Mouse (Mus musculus) frontal cortex, postnatal 25 days (tissue): ENCODE data around the gene Ss18l1.
A peak's percentile ranks its signal among the peaks of the same experiment; 100 is the strongest.

Experiments used
- DNase-seq, 2 experiments: peaks; one replicate each; pipeline ENCODE4 v3.0.0; 2022; ENCODE audit warnings: low spot score in 2 of 2

Gene Ss18l1

DNA sequence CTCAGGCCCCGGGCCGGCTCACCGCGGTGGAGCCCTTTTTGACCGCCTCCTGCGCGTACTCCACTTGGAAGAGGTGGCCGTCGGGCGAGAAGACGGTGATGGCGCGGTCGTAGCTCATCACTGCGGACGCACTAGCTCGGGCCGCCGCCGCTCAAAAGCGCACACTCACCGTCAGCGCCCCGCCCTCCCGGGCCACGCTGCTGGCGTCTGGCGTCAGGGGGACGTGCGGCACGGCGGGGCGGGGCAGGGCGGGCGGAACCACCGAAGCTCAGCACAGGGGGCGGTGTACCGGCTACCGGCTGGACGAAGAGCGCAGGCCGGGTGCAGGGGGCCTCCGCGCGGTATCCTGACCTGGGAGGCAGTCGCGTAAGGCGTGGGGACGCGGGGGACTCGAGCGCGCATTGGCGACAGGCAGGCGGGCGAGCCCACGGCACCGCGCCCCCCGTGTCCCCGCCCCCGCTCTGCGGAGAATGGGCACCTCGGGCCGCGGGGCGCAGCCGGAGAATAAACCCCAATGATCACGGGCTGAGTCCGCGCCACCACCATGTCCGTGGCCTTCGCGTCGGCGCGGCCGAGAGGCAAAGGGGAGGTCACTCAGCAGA is at the start of gene Ss18l1, which contains the start of gene Psma7:
Ss18l1 (plus strand) TSS at position 254 of the 602 bp plus-strand sequence.
Psma7 (minus strand) TSS at position 178 of the 602 bp plus-strand sequence.
- DNase-seq, result peak; percentile 70 to 80

DNA sequence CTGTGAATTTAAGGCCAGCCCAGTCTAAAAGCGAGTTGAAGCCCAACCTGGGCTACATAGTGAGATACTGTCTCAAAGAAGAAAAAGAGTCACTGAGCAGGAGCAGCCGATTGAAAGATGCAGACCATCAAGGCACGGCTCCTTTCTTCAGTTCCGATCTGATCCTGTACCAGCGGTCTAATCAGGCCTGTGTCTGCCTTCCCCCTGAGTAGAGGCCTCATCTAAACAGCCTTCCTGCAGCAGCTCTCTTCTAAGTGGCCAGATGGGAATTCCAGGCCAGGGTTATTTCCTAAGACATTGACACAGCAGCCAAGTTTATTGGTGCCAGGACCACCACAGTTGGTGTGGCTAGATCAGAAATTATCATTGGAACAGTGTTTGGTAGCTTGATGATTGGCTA is 49.2 kb upstream of the Ss18l1 start:
- DNase-seq, result no peak

DNA sequence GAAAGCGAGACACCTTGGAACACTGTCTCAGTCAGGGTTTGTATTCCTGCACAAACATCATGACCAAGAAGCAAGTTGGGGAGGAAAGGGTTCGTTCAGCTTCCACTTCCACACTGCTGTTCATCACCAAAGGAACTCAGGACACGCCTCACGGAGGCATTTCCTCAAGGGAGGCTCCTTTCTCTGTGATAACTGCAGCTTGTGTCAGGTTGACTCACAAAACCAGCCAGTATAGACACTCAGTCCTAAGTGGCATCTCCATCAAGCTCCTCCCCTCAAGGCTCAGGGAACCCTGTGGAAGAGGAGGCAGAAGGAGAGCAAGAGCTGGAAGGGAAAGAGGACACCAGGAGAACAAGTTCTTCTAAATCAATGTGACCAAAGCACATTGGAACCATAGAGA is 43.9 kb upstream of the Ss18l1 start:
- DNase-seq, result no peak

DNA sequence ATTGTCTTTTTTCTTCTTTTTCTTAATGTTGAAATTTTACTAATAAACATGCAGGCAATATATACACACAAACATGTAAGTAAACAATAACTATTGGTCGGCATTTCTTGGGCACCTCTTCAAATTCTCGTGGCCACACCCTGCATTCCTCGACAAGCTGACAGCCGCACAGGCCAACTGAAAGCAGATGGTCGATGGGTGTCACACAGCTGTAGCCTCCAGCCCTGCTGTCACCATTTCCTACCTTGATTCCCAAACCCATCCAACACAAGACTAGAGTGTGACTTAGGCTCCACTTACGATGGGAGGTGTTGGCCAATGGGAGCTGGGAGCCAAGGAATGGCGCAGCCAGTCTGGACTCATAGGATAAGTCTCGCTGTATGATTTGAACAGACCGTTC is 40.7 kb upstream of the Ss18l1 start:
- no peak for DNase-seq

DNA sequence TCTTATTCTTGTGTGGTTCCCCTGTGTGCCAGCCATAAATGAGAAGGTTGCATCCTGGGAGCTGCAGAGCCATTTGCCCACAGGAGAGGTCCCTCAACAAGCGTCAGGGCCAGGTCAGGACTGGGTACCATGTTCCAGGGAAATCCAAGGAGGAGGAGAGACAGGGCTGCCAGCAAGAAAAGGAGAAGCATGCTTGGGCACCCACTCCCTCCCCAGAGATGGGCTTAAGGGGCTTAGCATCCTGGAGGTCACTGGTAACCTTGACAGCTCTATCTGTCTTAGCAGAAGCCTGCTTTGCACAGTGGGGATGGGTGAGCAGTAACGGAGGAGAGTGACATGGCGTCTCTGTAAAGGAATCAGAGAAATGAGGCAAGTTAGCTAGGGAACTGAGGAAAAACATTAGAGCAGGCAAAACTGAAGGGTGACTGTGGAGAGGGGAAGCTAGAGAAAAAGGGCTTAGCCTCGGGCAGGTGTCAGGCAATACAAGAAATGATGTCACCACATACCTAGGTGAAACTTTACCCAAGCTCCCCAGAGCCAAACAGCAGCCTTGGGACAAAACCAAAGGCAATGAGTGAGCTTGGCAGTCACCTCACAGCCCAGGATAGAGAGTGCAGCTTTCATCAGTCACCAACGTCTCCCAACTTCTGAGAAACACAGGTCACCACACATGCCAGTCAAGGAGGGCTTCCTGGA is 36.5 kb upstream of the Ss18l1 start:
- no peak for DNase-seq

DNA sequence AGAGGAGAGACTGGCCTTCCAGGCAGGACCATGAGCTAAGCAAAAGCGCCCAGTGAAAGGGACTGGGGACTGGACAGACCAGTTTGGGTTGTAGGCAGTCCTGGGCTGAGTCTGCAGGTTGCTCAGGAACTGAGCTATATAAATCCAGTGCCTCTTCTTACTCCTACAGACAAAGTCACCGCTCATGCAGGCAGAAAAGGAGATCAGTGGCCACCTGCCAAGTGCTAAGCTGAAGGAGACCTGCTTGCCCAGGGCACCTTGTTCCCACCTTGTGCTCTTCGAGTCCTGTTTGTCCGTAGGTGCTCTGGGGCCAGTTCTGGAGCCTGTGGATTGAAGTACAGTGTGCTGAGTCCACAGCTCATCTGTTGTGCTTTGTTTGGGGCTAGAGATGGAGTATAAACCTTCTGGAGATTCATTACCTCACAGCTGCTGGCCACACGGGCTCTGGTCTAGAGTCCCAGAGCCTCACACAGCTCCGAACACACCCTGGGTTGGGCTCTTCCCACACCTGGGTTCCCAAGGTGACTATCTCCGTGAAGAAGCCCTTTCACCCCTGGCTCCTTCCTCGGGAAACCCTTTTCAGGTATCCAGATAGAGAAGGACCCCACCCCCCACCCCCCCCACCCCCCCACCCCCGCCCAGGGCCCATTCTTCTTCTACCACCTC is 35.8 kb upstream of the Ss18l1 start:
- DNase-seq, result no peak

DNA sequence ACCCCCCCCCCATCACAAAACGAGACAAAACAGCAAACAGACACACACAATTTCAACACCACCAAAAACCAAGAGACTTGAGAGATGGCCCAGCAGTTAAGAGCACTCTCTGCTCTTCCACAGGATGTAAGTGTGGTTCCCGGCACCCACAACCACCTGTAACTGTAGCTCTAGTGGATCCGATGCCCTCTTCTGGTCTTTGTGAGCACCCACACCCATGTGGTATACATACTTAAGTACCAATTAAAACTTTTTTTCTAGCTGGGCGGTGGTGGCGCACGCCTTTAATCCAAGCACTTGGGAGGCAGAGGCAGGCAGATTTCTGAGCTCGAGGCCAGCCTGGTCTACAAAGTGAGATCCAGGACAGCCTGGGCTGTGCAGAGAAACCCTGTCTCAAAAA is 31.6 kb upstream of the Ss18l1 start:
- DNase-seq, result no peak

DNA sequence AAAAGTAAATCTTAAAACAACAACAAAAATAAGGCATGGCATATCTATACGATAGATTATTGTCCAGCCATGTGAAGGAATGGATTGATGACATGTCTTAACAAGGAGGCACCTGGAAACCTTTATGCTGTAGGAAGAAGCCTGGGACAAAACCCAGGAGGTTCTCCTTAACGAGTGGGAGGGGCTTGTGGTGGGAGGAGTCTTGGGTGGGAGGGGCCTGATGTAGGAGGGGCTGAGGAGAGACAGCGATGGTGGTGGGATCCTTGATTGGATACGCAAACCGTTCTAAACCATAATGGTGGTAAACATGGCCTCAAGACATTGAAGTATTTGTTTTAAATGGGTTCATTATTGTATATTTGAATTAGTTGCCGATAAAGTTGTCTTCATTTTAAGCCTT is 30.9 kb upstream of the Ss18l1 start:
- DNase-seq, result no peak

DNA sequence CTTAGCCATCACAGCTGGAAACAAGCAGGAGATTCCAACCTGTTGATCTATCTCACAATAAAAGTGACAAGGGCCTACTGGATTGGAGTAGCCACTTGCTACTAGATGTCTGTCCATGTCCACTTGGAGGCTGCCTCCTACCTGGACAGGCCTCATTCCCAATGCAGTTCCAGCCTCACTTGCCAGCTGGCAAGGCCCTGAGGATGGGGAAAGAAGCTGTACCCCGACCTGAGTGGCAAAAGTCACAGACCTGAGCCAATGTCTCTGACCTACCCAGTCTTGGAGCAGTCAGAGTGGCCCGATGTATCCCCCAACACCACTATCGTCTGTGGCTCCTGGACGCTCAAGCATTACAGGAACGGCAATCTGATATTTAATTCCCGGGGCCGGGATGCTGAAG is 28.6 kb upstream of the Ss18l1 start:
- no peak for DNase-seq

DNA sequence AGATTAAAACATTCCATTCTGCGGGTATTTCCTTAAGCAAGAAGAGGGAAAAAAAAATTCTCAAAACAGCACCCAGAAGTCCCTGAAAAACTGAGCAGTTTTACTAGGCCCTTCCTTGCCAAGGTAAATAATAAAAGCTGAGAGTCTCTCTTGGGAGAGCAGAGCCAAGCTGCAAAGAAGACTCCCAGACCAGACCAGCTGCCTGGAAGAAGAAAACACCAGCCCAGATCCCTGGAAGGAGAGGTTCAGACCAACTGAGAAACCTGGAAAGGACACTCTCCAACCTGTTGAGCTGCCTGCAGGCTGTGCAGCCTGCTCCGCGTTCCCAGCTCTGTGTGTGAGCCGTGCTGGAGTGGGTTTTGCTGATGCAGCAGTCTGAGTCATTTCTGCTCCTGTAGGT is 24.7 kb upstream of the Ss18l1 start:
- DNase-seq, result no peak

DNA sequence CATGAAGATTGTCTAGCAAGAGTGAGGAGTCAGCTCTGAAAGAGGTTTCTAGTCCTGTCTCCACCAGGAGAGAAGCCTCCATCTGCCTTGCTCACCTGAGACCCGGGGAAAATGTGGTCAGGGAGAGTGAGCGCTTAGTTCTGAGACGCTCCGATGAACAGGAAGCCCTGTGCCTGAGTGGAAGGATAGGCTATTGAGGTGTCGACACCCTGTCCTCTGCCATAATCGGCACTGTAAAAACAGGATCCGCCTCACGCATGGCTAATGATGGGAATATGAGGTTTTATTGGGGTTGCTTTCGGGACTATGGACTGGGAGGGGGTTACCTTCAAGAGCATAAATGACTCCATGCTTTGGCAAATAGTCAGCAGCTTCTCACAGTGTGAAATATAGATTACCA is 23.7 kb upstream of the Ss18l1 start:
- no peak for DNase-seq

DNA sequence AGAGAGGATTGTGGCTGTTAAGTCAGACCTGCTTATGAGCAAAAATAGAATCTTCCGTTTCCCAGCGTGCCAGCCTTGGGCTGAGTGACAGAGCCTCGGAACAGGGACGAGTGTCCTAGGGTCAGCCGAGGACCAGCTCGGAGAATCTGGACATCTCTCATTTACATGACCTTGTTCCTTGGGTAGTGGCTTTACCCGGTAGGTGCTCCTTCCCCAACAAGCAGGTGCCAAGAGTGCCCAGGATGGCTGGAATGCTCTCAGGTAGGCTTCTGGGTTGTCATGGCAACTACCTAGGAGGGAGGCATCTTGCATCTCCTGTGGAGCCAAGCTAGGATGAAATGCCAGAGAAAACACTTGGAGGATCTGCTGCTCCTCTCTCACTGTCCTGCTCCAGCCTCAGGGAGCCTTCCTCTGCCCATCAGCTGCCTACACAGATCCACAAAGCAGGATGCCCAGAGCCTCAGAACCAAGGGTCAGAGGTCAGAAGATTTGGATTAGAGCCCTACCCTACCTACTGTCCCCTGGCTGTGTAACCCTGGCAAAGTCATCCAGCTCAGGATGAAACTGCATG is 22.1 kb upstream of the Ss18l1 start:
- DNase-seq, result no peak

DNA sequence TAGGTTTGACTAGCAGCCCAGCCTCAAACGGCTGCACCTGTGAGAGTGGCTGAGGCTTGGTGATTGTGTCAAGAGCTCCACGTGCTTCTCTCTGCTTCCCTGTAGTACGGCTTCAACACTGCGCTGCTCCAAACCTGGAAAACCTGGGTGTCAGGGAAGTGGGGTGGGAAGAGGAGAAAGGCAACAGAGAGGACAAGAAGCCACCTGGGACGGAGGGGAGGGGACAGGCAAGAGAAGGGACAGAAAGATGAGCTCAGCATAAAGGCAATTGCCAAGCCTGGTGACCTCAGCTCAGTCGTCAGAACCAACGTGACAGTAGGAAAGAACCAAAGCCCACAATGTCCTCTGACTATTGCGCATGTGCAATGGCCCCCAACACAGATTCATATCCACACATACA is 21.4 kb upstream of the Ss18l1 start:
- DNase-seq, result no peak

DNA sequence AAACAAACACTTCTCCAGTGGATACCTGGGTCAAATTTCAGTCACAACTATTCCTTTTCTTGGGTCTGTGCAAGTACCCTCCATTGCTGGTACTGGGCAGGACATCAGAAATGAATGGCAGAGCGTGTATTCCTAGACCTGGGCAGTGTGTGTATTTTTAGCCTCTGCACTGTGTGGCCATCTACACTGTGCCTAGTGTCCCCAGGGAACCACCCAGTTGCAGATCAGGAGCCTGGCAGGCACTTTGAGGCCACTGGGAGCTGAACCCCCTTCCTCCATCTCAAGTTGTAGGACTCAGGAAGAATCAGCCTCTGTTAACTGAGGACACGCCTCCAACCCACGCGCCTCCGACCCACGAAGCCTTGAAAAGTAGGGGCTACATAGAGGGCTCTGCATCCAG is 19.6 kb upstream of the Ss18l1 start:
- DNase-seq, result no peak

DNA sequence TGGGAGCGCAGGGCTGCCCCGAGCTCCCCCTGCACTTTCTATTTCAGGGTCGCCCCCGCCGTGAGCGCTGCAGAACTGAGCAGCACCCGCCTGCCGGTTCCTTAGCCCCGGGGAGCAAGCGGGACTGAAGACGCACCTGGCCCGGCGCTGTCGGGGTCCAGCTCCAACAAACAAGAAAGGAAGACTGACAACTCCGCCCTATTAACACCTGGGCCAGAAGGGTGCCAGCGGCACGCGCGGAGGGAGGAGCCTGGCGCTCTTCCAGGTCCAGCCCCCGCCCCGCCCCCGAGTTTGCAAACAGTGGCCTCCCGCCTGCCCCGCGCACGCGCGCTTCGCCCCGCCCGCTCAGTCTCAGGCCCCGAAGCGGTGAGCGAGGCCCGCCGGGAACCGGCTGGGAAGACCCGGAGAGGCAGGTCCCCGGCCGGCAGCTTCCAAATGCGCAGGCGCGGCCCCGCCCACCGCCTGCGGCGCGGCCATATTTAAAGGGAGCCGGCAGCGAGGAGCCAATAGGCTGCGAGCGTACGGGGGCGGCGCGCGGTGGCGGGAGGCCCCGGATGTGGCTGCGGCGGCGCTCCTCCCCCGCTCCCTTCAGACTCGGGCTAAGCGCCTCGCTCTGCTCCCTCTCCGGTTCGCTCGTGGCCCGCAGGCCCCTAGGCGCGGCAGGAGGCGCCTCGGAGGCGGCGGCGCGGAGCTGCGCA is 17.8 kb upstream of the Ss18l1 start, which contains the start of gene Lsm14b:
Lsm14b (plus strand) TSS at position 587 of the 698 bp plus-strand sequence.
- DNase-seq, result peak; percentile 97 to 98

DNA sequence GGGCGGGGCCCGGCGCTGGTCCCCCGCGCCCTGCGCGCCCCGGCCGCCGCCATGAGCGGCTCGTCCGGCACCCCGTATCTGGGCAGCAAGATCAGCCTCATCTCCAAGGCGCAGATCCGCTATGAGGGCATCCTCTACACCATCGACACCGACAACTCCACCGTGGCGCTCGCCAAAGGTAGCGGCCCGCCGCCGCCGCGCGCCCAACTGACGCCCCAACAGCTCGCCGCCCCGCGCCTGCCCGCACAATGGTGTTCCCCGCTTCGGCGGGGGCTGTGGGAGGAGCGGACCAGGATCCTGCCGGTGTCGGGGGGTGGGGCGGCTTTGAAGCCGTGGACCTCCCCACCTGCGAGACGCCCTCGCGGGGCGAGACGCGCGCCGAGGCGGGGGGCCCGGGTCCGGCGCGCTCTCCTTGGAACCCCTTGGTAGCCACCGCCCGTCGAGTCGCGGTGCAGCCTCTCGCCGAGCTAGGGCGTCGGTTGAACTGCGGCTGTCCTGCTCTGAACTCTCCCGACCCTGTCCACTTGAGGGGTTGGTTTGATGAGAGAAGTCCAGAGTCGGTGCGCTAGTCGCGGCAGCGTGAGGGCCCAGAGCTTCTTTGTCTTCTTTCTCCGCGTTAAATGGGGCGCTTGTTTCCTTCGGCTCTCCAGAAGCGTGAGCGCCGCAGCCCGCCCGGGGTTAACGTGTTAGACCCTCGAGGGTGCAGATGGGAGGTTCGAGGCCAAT is 17.0 kb upstream of the Ss18l1 start:
- peak in 1 of 2 experiments; percentile 26 for DNase-seq

DNA sequence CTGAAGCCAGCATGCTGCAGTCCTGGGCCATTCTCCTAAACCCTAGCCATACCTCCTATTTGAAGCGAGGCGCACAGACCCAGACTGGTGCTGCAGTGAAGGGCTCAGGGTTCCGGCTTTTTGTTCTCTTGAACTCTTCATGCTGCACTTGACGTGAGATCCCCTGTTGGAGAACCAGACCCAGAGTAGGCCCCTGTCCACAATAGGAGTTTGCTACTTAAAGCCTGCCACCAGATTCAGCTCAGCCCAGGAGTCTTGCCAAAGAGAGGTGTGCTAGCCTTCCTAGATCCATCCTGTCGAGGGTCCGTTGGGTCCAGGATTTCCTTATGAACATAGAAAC is 16.5 kb upstream of the Ss18l1 start:
- DNase-seq, result no peak

DNA sequence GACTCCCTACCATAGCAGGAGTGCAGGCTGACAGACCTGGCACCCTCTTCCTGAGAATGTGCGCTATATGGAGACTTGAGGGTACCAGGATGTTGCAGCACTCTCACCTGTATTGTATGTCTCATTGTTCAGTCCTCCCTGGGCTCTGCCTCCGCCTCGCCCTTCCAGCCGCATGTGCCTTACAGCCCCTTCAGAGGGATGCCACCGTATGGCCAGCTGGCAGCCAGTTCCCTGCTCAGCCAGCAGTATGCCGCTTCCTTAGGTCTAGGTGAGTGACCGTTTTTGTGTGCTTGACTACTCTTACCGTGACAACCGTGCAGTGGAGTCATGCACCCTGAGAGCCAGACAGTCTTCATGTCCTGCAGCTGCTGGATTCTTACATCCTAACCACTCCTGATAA is 14.5 kb upstream of the Ss18l1 start:
- DNase-seq, result no peak

DNA sequence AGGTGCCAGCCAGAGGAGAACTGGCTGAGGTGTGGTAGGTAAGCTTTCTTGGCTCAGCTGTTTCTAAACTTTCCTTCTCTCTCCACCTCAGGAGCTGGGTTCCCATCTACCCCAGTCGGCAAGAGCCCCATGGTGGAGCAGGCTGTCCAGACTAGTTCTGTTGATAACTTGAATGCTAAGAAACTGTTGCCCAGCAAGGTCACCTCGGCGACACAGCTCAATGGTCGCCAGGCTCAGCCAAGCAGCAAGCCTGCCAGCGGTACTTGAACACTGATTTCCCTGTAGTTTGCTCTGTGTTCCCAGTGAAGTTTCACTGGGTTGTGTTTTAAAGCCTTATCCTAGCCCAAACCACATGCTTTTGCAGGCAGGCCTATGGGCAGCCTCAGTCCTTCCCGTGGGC is 11.0 kb upstream of the Ss18l1 start:
- no peak for DNase-seq

DNA sequence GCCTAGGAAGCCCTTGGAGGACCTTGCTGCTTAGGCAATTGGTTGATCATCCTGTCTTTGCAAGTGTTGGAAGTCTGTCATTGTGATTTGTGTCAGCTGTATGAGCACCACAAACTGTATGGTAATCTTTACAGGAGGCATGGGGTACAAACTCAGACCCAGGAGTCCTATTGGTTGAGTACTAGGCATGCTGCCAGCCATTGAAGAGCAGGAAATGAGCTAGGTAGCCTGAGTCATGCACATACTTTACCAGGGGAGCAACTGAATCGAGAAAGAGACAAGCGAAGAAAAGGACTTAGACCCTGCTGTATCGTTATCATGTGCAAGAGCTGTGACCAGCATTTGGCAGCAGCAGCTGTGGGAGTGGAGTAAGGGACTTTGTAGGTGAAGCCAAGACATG is 9.4 kb upstream of the Ss18l1 start:
- no peak for DNase-seq

DNA sequence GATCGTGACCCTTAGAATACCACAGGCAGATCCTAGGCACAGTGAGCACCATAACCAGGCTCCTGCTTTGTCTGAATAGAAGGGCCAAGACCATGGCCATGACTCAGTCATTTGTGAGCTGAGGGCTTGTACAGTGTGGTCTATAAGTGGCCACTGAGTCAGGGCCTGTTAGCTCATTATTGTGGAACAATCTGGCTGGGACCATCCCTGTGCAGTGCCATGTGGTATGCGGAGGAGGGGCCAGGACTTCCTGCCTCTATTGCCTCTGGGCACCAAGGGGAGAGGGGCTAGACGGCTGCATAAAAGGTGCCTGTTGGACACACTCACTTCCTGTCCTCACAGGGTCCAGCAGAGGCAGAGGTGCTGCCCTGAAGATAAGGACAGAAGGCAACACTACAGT is 8.4 kb upstream of the Ss18l1 start:
- no peak for DNase-seq

DNA sequence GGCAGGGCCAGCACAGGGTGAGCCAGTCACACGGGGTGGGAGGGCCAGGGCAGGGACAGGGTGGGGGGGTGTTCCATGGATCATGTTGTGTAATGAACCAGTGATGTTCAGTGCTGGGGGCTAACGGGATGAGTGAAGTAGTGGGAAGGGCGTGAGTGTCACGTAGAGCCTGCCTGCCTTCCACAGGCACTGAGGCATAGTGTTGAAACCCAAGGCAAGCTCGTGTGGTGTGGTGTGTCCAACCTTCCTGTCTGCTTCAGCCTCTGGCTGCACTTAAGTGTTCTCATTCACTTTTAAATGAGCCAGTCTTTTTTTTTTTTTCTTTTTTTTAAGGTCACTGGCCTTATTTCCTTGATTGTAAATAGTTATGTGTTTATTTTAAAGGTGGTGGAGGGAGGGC is 7.6 kb upstream of the Ss18l1 start:
- no peak for DNase-seq
